Mouse (Mus musculus): Measurements from ENCODE around the gene Gm21764.
"Not testable (repeated sequence)": the region's sequence is repeated elsewhere in the genome, so short reads cannot be mapped to it uniquely, and the experiment has no call there.

Gm21764 gene

DNA sequence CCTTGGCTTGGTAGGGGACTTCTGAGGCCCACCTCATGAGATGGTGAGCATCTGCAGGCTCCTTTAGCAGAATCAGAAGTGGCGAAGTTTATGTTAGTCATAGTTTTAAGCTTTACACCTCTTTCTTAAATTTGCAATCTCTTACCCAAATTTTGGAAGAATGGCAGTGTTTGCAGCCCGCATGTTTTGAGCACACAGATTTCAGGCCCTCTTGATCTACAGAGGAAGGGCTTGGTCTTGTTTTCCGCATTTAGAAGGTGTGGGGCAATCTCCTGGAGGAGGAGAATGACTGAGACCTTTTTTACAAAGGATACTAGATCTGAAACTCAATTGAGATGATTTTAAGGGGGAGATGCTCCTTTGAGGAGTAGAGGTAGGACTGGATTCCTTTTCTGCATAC lies at the start of gene Gm21764:
Gene Gm21764 (minus strand): TSS at position 101 of the 400 bp plus-strand sequence.
- not testable (repeated sequence) for DNase-seq (ENCODE audit: low spot score)

DNA sequence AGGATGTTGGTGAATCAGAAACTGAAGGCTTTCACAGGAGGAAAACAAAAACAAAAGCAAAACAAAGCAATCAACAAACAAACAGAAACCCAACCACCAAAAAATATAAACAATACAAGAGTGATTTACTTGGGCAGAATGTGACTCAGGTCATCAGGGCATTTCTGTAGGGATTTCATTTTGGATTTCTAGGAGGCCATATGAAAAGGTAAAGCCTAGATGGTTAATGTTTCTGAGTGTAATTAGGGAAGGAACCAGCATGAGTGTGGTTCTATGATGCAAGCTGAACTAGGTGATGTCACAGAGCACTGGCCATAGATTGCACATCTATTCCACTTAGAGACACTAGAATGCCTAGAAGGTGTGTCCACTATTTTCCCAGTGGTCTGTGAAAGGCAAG lies 27.2 kb upstream of the Gm21764 start, which contains the start of gene Ssty1:
Gene Ssty1 (plus strand): TSS at position 301 of the 400 bp plus-strand sequence.
- not testable (repeated sequence) for DNase-seq (ENCODE audit: low spot score)
